Mouse (Mus musculus) megakaryocyte progenitor cell, adult 5-6 weeks (primary cell): ENCODE data around the gene Spaca4. TPM values are rescaled to one million over a fixed set of nuclear protein-coding genes. Genes with fewer than 3 reads are reported as not detected.
A peak's percentile ranks its signal among the peaks of the same experiment; 100 is the strongest.

ENCODE experiments used
- ATAC-seq: replicated peaks from 2 replicates; pipeline ENCODE4 v1.8.0; 2016; ENCODE audit warnings: mild to moderate bottlenecking, moderate TSS enrichment, inconsistent platforms; ENCODE audit not compliant: poor library complexity
- total RNA-seq, 2 experiments: library from RNA; stranded (forward) in 1 of 2; stranded (reverse) in 1 of 2; fragments of 157-497, 149-512 nt in 1 of 2; fragments of 200-1000 nt in 1 of 2; gene quantifications; 2 replicates each; pipeline versions ENCODE4 v1.2.3 to v1.2.4; 2015 to 2017

The Spaca4 gene
- total RNA-seq, 2 experiments from 2014 or later: not detected

GRCm38 (mm10) chr7:45730727-45731431 is 5.3 kb upstream of the Spaca4 start:
- ATAC-seq: peak; percentile 74

GRCm38 (mm10) chr7:45727625-45728024 is 2.0 kb upstream of the Spaca4 start:
- ATAC-seq: no peak

GRCm38 (mm10) chr7:45726419-45726818 is 806 bp upstream of the Spaca4 start:
- no peak for ATAC-seq

GRCm38 (mm10) chr7:45725151-45725550 is 462 bp downstream of the Spaca4 start:
- no peak for ATAC-seq

GRCm38 (mm10) chr7:45723781-45724180 is 1.8 kb downstream of the Spaca4 start:
- ATAC-seq: no peak

GRCm38 (mm10) chr7:45723301-45723700 is 2.3 kb downstream of the Spaca4 start:
- no peak for ATAC-seq

- ATAC-seq: no peak
Measured at GRCm38 (mm10) chr7:45722348-45722713, 3.3 kb downstream of the Spaca4 start.

- no peak for ATAC-seq
Measured at GRCm38 (mm10) chr7:45721642-45722347, 3.8 kb downstream of the Spaca4 start.

- ATAC-seq: no peak
Measured at GRCm38 (mm10) chr7:45721234-45721571, 4.4 kb downstream of the Spaca4 start.

- ATAC-seq: no peak
Measured at GRCm38 (mm10) chr7:45720413-45721233, 5.0 kb downstream of the Spaca4 start, which contains the start of gene Fam83e. TSS of gene Fam83e (plus strand) at chr7:45721212.

- no peak for ATAC-seq
Measured at GRCm38 (mm10) chr7:45719738-45720412, 5.7 kb downstream of the Spaca4 start.

GRCm38 (mm10) chr7:45719180-45719579 is 6.4 kb downstream of the Spaca4 start:
- no peak for ATAC-seq

GRCm38 (mm10) chr7:45718331-45718730 is 7.3 kb downstream of the Spaca4 start:
- peak; percentile 0; the same call in 1 of the 2 replicates for ATAC-seq

- ATAC-seq: peak; percentile 65
Measured at GRCm38 (mm10) chr7:45717918-45718297, 7.7 kb downstream of the Spaca4 start, which contains the start of gene Sphk2. TSS of gene Sphk2 (minus strand) at chr7:45718002.

- ATAC-seq: peak; percentile 10
Measured at GRCm38 (mm10) chr7:45716952-45717917, 8.4 kb downstream of the Spaca4 start.

GRCm38 (mm10) chr7:45716460-45716857 is 9.2 kb downstream of the Spaca4 start:
- no peak for ATAC-seq

- peak; percentile 8 for ATAC-seq
Measured at GRCm38 (mm10) chr7:45715741-45716459, 9.7 kb downstream of the Spaca4 start.

GRCm38 (mm10) chr7:45715090-45715708 is 10.4 kb downstream of the Spaca4 start, which contains the start of gene Rpl18:
TSS of gene Rpl18 (plus strand) at chr7:45715457.
- ATAC-seq: peak; percentile 75
